Mouse (Mus musculus) intestine, embryonic 16.5 days (tissue): ENCODE results near the gene Ankra2. TPM values are rescaled to one million over a fixed set of nuclear protein-coding genes. Genes with fewer than 3 reads are reported as not detected.

ENCODE experiments used
- ATAC-seq: fragments of 200-750 bp; cut with Nextera tagmentation; 2 replicates; pipeline ENCODE4 v1.8.0; 2017; ENCODE audit warnings: moderate TSS enrichment, moderate library complexity
- H3K27ac ChIP-seq: fragments of 300-500 bp; sonication (generic); 2 replicates; pipeline ENCODE4 v1.5.1; 2014; ENCODE audit warnings: mild to moderate bottlenecking, low read length
- H3K27me3 ChIP-seq: fragments of 300-500 bp; sonication (generic); replicated peaks from 2 replicates; pipeline ENCODE4 v1.6.1; 2014; ENCODE audit warnings: low read length, control low read depth, mixed read lengths; ENCODE audit not compliant: control insufficient read depth, insufficient read depth
- H3K36me3 ChIP-seq: fragments of 300-500 bp; sonication (generic); 2 replicates; pipeline ENCODE4 v1.6.1; 2014; ENCODE audit warnings: low read length, control low read depth; ENCODE audit not compliant: control insufficient read depth, insufficient read depth
- H3K4me1 ChIP-seq: fragments of 300-500 bp; sonication (generic); 2 replicates; pipeline ENCODE4 v1.6.1; 2014; ENCODE audit warnings: low read length, control low read depth, mixed read lengths; ENCODE audit not compliant: control insufficient read depth, insufficient read depth
- H3K4me2 ChIP-seq: fragments of 300-500 bp; sonication (generic); 2 replicates; pipeline ENCODE4 v1.6.1; 2014; ENCODE audit warnings: low read depth, low read length, control low read depth
- H3K4me3 ChIP-seq: fragments of 300-500 bp; sonication (generic); 2 replicates; pipeline ENCODE4 v1.5.1; 2014; ENCODE audit warnings: mild to moderate bottlenecking, low read length
- H3K9ac ChIP-seq: fragments of 300-500 bp; sonication (generic); 2 replicates; pipeline ENCODE4 v1.6.1; 2014; ENCODE audit warnings: low read depth, low read length
- H3K9me3 ChIP-seq: fragments of 300-500 bp; sonication (generic); 2 replicates; pipeline ENCODE4 v1.6.1; 2016; ENCODE audit warnings: low read length, control low read depth; ENCODE audit not compliant: control insufficient read depth
- WGBS: fragments of 180-500 bp; shearing (Covaris S2); extraction: QIAGEN DNeasy Blood & Tissue Kit; methylation state at CpG from one replicate; pipeline ENCODE4 v1.1.7; 2014; 5-methylcytosine and 5-hydroxymethylcytosine counted together
- polyA plus RNA-seq: library from polyadenylated mRNA; unstranded; fragments of >200 nt; fragmentation: Nextera tagmentation; extraction: Ambion mirVana; gene quantifications from 2 replicates; pipeline ENCODE4 v1.2.1, GENCODE M21; 2015

Gene Ankra2
- polyA plus RNA-seq, 1 experiment from 2014 or later, result 17.2 TPM

GRCm38 (mm10) chr13:98308004-98308403 is 45.1 kb downstream of the Ankra2 start:
- Histone ChIP-seq H3K4me3 (no peak overlapping the region), H3K27ac (no peak overlapping the region), H3K36me3 (no peaks in the 10 kb centered on the region), H3K27me3 (no peaks in the 10 kb centered on the region), H3K9ac (no peak overlapping the region), H3K9me3 (no peaks in the 10 kb centered on the region), H3K4me1 (0 out of 2 replicates have a peak, but pooled peaks cover 4% of the 10 kb centered on the region), H3K4me2 (no peak overlapping the region)
- no peak for ATAC-seq
- 74% methylated on average over 5 of the region's 5 CpGs for WGBS

GRCm38 (mm10) chr13:98308724-98309123 is 45.9 kb downstream of the Ankra2 start:
- Histone ChIP-seq H3K4me3 (no peak overlapping the region), H3K9ac (no peak overlapping the region), H3K4me2 (no peak overlapping the region), H3K27me3 (no peaks in the 10 kb centered on the region), H3K4me1 (0 out of 2 replicates have a peak, but pooled peaks cover 4% of the 10 kb centered on the region), H3K27ac (no peak overlapping the region), H3K9me3 (no peaks in the 10 kb centered on the region), H3K36me3 (no peaks in the 10 kb centered on the region)
- 78% methylated on average over 4 of the region's 4 CpGs for WGBS
- no peak for ATAC-seq

- Histone ChIP-seq H3K4me1 (peaks cover 14% of the 10 kb centered on the region; the same call in 1 of the 2 replicates), H3K9ac (no peak overlapping the region), H3K27ac (no peak overlapping the region), H3K9me3 (no peaks in the 10 kb centered on the region), H3K4me2 (no peak overlapping the region), H3K27me3 (no peaks in the 10 kb centered on the region), H3K4me3 (no peak overlapping the region), H3K36me3 (no peaks in the 10 kb centered on the region)
- ATAC-seq, result 0 out of 2 replicates have a peak, but pooled peaks have one; percentile 36
- 72% methylated on average over 5 of the region's 5 CpGs for WGBS
These were observed 48.7 kb downstream of the Ankra2 start for GRCm38 (mm10) chr13:98311597-98311996.

- no peaks in the 10 kb centered on the region for H3K36me3 ChIP-seq
- H3K4me3 ChIP-seq, result no peak overlapping the region
- no peak overlapping the region for H3K9ac ChIP-seq
- no peak for ATAC-seq
- H3K4me2 ChIP-seq, result no peak overlapping the region
- H3K27ac ChIP-seq, result no peak overlapping the region
- H3K4me1 ChIP-seq, result peaks cover 9% of the 10 kb centered on the region; the same call in 1 of the 2 replicates
- H3K27me3 ChIP-seq, result no peaks in the 10 kb centered on the region
- no peaks in the 10 kb centered on the region for H3K9me3 ChIP-seq
- 67% methylated on average over 7 of the region's 7 CpGs for WGBS
These were observed 50.8 kb downstream of the Ankra2 start for GRCm38 (mm10) chr13:98313631-98314030.

GRCm38 (mm10) chr13:98315124-98315523 is 52.2 kb downstream of the Ankra2 start:
- no peaks in the 10 kb centered on the region for H3K9me3 ChIP-seq
- no peaks in the 10 kb centered on the region for H3K27me3 ChIP-seq
- H3K4me2 ChIP-seq, result peak overlapping the region; percentile 75; the same call in 1 of the 2 replicates
- WGBS, result 52% methylated on average over 4 of the region's 4 CpGs
- H3K27ac ChIP-seq, result no peak overlapping the region
- no peak overlapping the region for H3K4me3 ChIP-seq
- peaks cover 9% of the 10 kb centered on the region; the same call in 1 of the 2 replicates for H3K4me1 ChIP-seq
- H3K36me3 ChIP-seq, result no peaks in the 10 kb centered on the region
- no peak overlapping the region for H3K9ac ChIP-seq
- ATAC-seq, result no peak

GRCm38 (mm10) chr13:98316140-98316479 is 53.2 kb downstream of the Ankra2 start:
- under 1% methylated on average over 17 of the region's 17 CpGs for WGBS
- H3K9ac ChIP-seq, result peak overlapping the region; percentile 99
- no peaks in the 10 kb centered on the region for H3K9me3 ChIP-seq
- H3K4me3 ChIP-seq, result peak overlapping the region; percentile 99
- peak overlapping the region; percentile 75 for H3K4me2 ChIP-seq
- H3K36me3 ChIP-seq, result no peaks in the 10 kb centered on the region
- no peaks in the 10 kb centered on the region for H3K27me3 ChIP-seq
- ATAC-seq, result no peak
- H3K27ac ChIP-seq, result peak overlapping the region; percentile 89
- H3K4me1 ChIP-seq, result peaks cover 9% of the 10 kb centered on the region; the same call in 1 of the 2 replicates

GRCm38 (mm10) chr13:98316480-98317245 is 53.8 kb downstream of the Ankra2 start, which contains the start of gene Btf3:
Btf3 (minus strand) TSS chr13:98317006.
- peak within 1 kb of the TSS; percentile 89 for H3K27ac ChIP-seq
- under 1% methylated on average over 85 of the region's 90 CpGs for WGBS

GRCm38 (mm10) chr13:98317246-98317677 is 54.4 kb downstream of the Ankra2 start:
- 2% methylated on average over 16 of the region's 16 CpGs for WGBS
- Histone ChIP-seq H3K4me3 (peak overlapping the region; percentile 99), H3K36me3 (no peaks in the 10 kb centered on the region), H3K9ac (peak overlapping the region; percentile 99), H3K9me3 (no peaks in the 10 kb centered on the region), H3K27ac (peak overlapping the region; percentile 78), H3K27me3 (no peaks in the 10 kb centered on the region), H3K4me2 (peak overlapping the region; percentile 80), H3K4me1 (peaks cover 9% of the 10 kb centered on the region; the same call in 1 of the 2 replicates)
- ATAC-seq, result peak; percentile 34; the same call in 1 of the 2 replicates

More at GRCm38 (mm10) chr13:98316480-98317245, 53.8 kb downstream of the Ankra2 start, which contains the start of gene Btf3:
- H3K9me3 ChIP-seq, result no peaks in the 10 kb centered on the region
- H3K27me3 ChIP-seq, result no peaks in the 10 kb centered on the region
- peak within 1 kb of the TSS; percentile 80 for H3K4me2 ChIP-seq
- ATAC-seq, result peak; percentile 95
- no peaks in the 10 kb centered on the region for H3K36me3 ChIP-seq
- H3K9ac ChIP-seq, result peak within 1 kb of the TSS; percentile 99
- H3K4me3 ChIP-seq, result peak within 1 kb of the TSS; percentile 99
- peaks cover 9% of the 10 kb centered on the region; the same call in 1 of the 2 replicates for H3K4me1 ChIP-seq

GRCm38 (mm10) chr13:98317911-98318310 is 55.0 kb downstream of the Ankra2 start:
- no peak overlapping the region for H3K4me2 ChIP-seq
- no peaks in the 10 kb centered on the region for H3K9me3 ChIP-seq
- WGBS, result 85% methylated on average over 6 of the region's 6 CpGs

More at GRCm38 (mm10) chr13:98317911-98318310, 55.0 kb downstream of the Ankra2 start:
- Histone ChIP-seq H3K4me3 (no peak overlapping the region), H3K4me1 (peaks cover 9% of the 10 kb centered on the region; the same call in 1 of the 2 replicates), H3K9ac (no peak overlapping the region), H3K27ac (no peak overlapping the region), H3K36me3 (no peaks in the 10 kb centered on the region), H3K27me3 (no peaks in the 10 kb centered on the region)
- ATAC-seq, result no peak
